Mouse (Mus musculus): Measurements from ENCODE around the gene Hnrnpll. TPM values are rescaled to one million over a fixed set of nuclear protein-coding genes. Genes with fewer than 3 reads are reported as not detected.

The Hnrnpll gene
- total RNA-seq (2022) = 10 to 100 TPM; 47.6 to 53.1 (median 50.6) TPM

DNA sequence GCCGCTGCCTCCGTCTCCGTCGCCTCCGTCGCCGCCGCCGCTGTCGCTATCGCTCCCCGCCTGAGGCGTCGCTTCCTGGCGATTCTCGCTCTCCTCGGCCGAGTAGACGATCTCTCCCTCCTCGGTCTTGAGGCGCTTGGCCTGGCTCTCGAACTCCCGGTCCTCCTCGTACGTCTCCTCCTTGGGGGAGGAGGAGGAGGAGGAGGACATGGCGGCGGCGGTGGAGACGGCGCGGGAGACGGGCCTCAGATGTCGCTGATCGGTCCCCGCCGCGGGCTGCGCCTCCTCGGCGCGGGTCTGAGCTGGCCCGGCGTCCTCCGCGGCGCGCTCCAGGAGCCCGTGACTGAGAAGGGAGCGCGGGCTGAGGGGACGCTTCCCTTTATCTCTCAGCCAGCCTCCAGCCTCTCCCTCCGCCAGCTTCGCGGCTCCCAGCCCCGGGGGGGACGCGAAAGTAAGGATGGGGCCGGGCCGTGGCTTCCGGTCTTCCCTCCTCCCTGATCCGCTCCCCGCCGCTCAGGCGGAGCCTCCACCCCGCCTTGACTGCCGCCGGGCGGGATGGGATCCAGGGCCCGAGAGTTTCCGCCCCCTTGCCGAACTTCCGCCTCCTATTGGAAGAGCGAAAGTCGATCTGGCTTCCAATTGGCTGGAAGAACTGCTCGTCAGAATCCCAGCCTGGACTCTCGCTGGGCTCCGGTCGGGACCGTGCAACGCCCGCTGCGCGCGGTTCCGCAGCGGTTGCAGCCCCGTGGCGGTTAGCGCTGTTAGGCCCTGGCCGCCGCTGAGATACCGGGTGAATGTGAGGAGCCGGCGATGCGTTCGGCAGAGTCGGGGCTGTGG lies at the start of gene Hnrnpll:
Hnrnpll (minus strand) TSS at position 552 of the 837 bp plus-strand sequence.
- peak; percentile 97 for DNase-seq

DNA sequence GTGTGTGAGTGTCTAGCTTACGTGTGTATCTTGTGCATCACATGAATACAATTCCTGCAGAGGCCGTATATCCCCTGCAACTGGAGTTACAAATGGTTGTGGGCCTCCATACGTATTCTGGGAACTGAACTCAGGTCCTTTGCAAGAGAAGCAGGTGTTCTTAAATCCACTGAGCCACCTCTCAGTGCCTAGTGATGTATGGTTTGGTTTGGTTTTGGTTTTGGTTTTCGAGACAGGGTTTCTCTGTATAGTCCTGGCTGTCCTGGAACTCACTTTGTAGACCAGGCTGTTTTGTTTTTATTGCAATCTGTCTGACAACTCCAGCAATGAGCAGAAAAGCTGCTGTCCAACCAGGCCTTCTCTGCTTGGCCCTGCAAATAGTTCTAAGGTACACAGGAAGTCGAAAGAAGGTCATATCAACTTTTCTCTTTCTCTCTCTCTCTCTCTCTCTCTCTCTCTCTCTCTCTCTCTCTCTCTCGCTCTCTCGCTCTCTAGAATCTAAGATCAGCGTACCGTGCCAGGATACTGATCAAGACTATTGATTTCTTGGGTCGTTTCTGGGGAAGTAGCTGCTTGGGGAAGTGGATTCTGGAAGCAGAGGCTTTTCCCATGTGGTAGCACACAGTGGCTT lies 43.3 kb upstream of the Hnrnpll start:
- DNase-seq = no peak

DNA sequence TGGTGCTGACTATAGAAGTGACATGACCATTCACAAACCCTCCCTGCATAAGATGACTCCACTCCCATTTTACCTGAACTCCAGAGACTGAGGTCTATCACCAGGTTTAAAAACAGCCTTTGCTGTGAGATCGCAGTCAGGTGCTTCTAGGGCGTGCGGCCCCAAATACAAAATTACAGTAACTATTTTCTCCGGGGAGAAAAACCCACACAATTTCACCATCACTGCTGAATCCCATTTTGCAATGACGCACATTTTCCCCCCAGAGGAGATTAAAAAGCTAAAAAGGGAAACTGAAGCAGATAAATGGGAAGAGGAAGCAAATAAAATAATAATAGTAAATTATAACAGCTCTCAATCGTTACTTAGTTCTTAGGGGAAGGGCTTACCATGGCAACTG lies 37.7 kb upstream of the Hnrnpll start:
- no peak for DNase-seq

DNA sequence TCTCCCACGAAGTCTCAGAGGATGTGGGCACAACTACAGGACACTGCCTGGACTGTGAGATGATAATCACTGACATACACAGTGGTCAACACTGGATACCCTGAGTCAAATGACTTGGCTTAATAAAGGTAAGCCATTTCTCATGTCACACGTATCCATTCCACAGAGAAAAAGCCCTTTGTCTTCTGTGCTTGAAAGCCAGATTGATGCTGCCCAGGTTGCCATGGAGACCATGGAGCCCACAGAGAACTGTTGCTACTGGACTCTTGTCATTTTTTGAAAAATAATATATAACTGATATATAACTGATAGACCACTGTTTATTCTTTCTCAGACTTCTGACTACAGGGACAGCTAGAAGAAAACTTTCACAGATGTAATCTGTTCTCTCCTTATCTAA lies 35.1 kb upstream of the Hnrnpll start:
- no peak for DNase-seq

DNA sequence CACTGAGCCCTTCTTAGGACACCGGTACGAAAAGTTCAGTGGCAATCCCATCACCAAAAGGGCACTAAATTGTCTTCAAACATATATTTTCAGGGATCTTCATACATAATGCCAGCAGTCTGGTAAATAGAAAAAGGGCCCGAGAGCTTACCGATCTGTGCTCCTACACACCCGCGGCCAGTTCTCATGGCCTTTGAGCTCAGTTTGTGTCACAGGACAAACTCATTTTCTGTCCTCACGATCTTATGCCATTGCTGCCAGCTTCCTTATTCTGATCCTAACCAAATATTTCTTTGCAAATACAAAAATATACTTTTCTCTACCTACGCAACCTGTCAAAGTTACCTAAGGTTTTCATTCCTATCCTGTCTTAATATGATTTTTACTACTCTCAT lies 34.6 kb upstream of the Hnrnpll start:
- no peak for DNase-seq

DNA sequence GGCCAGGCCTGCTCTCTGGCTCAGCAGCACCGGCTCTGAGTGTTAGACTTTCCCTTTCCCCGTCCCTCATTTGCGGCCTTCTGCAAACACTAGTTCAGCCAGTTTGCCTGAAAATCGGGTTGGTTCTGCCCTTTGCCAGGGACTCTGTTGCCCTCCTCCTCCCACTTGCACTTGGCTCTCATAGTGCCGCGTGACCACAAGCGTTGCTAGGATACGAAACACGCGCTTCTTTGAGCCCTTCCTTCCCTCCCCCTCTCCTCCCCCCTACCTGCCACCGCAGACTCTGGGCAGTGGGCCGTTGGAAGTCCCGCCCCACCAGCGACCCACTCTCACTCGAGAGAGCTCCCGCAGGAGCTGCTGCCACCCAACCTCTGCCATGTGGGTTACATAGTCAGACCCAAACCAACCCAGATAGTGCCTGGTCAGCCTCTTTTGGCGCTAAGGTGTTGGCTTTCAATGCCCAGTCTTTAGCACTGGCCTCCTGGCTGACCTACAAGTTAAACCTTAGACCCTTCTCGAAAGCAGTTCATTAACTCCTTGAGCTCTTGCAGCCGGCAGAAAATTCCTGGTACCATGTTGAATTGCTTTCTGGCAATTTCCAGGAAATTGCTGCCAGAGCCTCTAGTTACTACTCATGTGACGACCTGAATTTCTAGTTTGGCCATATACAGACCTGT lies 34.0 kb upstream of the Hnrnpll start:
- DNase-seq = peak; percentile 50

DNA sequence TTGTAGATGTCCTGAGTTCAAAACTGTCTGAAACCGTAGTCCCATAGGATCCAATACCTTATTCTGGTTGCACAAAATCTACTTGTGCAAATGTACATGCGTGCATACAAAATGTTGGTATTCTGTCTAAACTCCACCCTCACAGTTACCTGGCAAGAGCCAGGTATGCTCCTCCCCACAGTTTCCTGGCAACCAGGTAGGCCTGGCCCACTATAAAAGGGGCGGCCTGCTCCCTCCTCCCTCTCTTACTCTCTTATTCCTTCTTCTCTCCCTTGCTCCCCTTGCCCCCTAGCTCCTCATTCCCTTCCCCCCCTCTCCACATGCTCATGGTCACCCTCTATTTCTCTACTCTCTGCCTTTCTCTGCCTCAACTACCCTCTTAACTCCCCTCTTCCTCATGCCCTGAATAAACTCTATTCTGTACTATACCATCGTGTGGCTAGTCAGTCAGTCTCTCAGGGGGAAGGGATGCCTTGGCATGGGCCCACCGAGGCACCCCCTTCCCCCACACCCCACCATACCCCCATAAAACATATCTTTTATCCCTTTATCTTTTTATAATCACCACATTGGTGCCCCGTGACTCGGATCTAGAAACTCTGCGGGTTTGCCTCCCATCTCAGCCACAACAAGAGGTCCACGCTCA lies 33.2 kb upstream of the Hnrnpll start:
- no peak for DNase-seq

DNA sequence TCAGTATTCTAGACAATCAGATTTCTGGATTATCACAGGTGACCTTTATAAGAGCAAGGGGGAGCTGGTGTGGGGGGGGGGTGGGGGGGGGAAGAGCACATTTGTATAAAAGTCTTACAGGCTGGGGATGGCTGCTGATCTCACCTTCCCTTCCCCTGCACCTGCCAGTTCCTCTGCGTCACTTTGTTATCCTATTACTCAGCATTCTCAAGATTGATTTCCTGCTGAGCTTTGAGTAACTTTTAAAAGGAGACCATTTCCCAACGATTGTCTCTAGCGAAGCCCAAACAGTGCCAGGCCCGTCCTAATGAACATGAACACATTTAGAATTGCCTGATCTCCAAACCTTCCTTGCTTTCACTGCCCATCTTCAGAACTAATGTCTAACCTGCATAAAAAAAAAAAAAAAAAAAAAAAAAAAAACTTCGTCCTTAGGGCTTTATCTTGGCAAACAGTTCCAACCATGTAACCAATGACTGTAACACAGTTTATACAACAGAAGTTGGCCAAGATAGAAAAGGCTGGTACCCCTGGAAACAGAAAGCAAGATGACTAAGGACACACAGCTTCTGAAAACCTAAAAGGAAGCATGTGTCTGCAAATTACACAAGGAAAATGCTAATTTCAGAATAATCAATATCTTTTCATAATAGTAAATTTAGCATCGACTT lies 29.9 kb upstream of the Hnrnpll start:
- DNase-seq = no peak

DNA sequence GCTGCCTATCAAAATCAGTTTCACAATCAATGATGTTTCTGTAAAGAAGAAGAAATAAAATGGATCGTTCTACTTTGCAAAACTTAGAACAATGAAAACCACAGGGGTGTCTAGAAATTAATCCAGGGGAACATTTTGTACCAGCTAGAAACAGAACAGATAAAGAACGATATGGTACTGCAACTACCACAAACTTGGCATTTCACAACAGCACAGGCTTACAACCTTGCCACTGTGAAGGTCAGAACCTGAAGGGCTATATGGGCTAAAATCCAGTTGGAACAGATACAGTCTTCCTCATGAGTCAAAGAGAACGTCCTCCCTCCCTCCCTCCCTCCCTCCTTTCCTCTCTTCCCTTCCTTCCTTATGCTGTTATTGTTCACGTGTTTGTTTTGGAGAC lies 28.4 kb upstream of the Hnrnpll start:
- DNase-seq = peak; percentile 44

DNA sequence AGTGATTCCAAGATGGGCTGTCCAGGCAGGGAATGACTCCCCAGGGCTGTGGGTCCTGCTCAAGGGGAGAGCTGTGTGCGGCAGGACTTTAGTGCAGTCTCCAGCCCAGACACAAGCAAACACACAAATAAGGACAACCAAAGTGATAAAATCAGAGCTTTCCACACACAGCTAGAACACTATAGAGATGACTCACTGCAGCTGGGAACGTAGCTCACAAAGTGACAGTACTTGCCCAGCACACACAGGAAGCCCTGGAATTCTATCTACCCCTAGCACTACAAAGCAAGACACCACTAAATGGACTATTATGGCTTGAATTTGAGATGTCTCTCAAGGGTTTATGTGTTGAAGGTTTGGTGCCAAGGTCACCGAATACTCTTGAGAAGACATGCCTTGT lies 26.0 kb upstream of the Hnrnpll start:
- no peak for DNase-seq

DNA sequence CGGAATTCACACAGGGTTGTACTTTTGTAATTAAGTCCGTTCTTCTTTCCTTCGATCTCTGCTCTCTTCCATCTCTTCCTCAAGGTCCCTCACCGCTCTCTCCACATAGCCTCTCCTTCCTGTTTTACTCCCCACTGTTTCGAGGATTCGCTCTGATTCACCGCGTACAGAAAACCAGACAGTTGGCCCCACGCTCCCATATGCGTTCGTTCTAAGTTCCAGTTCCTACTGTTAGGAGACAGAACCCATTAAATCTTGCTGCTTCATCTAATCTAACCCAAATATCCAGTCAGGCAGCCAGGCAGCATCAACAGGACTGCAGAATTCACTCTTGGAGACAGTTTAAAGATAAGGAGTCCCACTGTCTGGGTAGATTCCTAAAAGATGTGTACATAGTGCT lies 24.5 kb upstream of the Hnrnpll start:
- DNase-seq = no peak

DNA sequence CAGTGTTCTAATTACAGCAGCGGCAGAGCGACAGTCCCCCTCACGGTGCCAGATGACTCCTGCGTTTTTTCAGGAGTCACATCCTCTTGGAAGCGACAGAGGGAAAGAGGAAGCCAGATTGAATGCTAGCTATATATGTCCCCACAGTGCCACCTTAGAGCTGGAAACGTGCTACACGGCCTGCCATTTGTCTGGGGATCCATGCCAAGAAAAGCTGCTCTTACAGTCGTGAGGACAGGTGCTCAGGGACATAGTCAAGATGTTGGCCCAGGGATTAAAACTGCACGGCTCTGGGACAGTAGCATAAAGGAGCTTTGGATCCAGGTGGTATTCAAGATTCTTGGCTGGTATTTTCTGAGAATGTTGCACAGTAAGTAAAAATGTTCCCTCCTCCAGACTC lies 22.3 kb upstream of the Hnrnpll start:
- no peak for DNase-seq

DNA sequence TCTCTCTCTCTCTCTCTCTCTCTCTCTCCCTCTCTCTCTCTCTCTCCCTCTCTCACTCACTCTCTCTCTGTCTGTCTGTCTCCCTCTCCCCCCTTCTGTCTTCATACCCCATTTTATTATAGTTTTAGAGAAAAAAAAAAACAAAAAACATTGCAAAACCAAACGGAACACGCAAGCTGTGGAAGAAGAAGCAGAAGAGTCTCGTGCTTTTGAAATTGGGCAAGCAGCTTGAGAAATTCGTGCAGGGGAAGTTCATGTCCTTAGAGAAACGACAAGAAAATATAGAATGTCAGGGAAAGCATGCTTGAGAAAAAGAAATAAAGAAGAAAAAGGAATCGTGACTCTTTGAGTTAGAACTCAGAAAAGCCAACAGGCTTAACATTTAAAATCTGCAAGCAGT lies 21.1 kb upstream of the Hnrnpll start:
- no peak for DNase-seq

DNA sequence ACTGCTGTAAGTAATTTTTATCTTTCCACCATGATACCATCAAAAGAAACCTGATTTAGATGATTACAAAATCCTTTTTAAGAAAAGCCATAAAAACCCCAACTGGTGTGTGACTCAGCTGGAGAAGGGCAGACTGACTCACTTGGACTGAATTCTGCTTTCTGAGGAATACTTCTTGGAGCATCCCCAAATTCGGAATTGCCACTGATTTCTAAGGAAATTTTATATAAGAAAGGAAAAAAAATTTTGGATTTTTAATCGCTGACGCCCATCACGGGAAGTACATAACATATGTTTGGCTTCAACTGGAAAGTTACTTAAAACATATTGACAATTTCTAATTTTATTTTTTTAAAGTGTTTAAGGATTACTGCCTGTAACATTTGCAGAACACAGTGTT lies 16.6 kb upstream of the Hnrnpll start:
- no peak for DNase-seq

DNA sequence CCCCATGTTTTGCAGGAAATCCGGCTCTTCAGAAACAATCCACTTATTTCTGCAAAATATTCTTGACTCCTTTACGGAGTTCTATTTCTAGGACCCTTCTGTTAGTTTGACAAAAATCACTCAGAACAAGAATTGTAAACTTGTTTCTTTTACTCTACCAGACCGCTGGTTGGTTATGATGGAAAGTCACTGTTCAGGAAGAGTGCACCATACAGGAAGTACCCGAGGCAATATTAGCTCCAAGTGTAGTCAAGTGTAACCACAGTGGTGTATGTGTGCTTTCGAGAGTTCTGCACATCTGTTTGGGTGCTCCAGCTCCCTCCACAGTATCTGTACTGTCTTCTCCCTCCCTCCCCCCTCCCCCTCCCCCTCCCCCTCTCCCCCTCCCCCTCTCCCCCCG lies 5.1 kb upstream of the Hnrnpll start:
- no peak for DNase-seq

DNA sequence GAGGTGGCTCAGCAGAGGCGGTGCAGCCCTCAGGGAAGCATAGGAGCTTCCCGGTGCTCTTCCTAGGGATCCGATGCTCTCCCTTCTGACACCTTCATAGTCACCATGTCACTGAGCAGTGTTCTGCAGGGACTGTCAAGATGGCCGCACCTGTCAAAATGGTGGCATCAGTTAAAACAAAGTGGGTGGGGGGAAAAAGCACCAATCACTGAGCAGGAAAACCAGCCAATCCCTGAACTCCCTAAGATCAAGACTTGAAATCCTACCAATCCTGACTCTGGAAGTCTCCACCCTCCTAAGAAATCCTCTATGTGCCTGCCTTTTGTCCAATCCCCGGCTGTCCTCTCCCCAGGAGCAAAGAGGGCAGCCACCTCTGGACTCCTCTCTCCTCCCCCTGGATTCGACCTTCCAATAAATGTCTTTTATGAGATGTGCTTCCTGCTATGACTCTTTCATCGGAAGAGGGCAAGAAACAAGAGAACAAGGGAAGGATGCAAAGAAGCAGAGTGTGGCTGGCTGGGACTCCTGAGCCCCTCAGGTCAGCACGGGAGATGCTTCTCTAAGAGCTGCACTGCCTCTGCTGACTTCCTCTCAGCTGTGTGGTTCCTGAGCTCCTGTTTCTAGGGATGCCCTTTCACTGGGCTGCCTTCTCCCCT lies 1.8 kb upstream of the Hnrnpll start:
- no peak for DNase-seq

DNA sequence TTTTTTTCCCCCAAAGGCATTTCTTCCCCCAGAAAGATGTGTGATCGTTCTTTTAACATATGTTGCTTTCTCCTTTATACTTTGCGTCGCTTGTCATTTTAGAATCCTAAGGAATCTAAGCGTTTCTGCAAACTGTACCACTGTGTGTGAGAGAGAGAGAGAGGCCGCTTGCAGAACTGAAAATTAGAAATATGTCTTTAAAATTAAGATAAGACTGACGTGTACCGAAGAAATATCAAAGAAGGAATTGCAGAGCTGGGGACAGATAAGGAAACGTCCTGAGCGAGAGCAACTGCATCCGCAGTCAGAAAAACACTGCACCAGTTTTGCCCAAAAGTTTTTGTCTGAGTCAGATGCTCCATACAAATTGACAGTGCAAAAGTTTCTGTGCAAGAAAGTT lies 1.3 kb upstream of the Hnrnpll start:
- no peak for DNase-seq

DNA sequence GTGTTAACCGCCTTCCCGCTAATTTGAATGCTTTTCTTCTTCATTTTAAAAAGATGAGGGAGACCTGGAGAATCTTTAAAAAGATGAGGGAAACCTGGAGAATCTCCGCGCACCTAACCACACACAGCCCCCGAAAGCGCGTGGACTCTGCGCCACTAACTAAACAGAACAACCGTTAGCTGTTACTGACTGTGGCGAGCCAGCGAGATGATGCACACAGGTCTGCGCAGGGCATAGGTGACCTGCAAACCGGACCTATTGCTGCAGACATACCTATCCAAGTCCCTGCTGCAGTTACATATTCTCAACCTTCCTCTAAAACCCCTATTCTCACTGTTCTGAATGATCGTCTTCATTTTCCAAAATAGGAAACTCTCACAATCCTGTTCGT lies 481 bp upstream of the Hnrnpll start:
- no peak for DNase-seq

DNA sequence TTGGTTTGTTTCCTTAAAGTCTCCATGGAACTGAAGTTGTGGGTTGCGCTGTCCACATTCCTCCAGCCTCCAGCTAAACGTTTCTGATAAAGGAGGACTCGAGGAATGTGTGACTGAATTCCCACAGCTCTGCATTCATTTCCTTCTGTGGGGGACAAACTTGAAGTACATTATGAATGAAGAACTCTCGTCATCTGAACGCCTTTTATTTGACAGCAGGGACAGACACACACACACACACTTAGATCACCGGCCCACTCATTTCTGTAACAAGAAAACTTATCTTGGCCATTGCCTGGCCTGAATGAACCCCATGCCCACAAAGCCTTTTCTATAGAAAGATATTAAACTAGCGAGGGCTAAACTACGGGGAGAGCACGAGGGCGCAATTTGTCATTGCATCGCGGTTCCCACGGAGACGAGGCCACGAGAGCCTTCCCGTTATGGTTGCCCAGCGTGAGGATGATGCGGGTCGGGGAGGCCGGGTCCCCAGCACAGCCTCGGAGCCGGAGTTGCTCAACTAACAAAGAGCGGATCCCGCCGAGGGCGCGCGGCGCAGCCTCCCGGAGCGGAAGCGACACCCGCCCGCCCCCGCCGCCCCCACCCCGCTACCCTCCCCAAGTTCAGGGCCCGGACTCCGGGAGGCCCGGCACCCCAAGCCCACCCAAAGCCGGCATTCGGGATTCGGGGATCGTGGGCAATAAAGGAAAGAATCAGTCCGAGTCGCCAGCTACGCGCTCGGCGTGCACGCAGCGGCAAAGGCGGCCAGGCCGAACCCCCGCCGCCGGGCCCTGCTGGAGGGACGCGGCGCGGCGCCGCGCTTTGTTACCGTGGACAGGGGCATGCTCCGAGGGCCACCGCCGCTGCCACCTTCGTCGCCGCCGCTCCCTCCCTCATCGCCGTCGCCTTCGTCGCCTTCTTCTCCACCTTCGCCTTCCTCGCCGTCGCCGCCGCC lies 1.0 kb downstream of the Hnrnpll start:
- DNase-seq = peak; percentile 34

DNA sequence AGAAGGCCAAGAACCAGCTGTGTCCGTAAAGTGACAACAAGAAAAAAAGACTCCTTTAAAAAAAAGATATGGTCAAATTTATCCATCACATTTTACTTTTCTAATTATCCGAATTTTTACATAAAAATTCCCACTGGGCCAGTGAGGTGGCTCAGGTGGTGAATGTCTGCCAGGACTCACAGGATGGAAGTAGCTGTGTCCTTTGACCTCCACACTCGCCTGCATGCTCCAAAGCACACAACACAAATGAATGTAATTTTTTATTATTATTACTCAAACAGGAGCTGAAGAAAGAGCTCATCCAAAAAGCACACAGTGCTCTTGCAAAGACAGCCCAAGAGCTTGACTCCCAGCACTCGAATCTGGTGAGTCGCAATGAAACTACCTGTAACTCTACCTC lies 2.0 kb downstream of the Hnrnpll start:
- no peak for DNase-seq

DNA sequence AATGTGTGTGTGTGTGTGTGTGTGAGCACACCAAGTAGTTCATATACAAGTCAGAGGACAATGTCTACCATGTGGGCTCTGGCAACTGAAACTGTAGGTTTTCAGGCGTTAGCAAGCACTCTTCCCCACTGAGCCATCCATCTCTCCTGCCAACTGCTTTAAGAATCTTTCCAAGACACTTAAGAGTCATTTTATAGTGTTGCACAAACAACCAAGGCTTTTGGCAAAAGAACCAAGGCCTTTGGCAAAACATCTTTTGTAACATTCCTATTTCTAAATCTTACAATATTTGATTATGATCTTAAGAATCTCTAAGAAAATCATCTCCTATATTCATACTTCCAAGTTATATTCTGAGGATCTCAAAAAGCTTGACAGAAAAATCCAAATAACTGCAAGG lies 2.4 kb downstream of the Hnrnpll start:
- DNase-seq = no peak
